Mouse (Mus musculus): Measurements from ENCODE around the gene Rbfox3.
A peak's percentile ranks its signal among the peaks of the same experiment; 100 is the strongest.

Gene Rbfox3

DNA sequence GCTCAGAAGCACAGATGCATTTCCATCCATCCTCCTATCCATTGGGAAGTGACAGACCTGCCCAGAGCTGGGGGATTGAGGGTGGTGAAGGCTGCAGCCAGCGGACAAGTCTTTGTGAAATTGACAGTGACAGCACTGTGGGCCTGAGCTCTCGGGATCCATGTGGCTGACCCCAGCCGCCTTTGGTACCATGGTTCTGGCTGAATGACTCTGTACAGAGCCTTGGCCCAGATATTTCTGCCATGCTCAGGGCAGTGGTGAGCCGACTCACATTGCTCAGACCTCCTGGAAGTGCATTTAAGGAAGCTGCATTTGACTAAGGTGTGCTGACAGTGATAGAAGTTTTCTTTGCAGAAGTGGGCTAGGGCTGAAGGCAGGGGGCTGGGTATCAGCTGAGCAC is 144.0 kb downstream of the Rbfox3 start:
- DNase-seq (ENCODE audit: low read depth, low spot score), result no peak

DNA sequence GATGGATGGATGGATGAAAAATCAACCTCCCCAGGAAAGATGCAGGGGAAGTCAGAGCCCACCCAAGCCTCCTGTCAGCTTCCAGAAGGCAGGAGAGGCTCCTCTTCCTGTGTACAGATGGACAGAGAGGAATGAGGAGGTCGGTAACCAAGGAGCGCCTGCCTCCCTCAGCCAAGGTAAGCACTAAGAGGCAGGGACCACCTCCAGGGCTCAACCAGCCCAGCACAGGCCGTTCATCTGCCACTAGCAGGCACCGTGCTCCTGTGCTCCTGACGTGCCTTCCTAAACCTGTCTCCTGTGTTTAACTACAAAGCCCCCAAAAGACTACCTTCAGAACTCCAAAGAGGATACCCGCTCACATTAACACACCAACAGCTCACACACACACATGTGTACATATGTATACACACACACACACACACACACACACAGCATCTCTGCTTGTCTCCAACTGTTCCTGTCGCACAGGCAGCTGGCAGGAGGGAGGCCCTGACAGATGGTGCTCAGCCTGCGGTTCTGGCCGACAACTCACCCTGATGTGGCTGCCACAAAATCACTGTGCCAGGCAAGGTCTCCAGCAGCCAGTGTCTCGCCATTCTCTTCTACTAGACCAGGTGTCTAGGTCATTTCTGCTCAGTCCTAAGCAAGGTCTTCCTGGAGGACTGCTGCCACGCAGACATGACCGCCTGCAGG is 151.0 kb downstream of the Rbfox3 start:
- no peak for DNase-seq (ENCODE audit: low read depth, low spot score)

DNA sequence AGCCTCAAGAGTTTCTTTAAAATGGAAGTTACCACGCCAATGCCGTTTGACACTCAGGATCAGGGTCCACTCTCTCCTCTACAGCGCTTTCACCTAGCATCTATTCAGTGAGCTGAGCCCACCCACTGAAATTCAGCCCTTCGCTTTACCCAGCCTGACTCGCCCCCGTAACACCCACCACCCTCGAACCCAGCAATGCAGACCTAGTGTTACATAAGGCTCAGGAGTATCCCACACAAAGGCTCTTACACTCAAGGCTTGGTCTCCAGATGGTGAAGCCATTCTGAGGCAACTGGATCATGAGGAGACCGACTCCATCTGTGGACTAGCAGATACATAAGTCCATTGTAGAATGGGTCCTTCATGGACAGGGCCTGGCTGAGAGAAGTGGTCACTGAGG is 152.2 kb downstream of the Rbfox3 start:
- DNase-seq (ENCODE audit: low read depth, low spot score), result no peak

DNA sequence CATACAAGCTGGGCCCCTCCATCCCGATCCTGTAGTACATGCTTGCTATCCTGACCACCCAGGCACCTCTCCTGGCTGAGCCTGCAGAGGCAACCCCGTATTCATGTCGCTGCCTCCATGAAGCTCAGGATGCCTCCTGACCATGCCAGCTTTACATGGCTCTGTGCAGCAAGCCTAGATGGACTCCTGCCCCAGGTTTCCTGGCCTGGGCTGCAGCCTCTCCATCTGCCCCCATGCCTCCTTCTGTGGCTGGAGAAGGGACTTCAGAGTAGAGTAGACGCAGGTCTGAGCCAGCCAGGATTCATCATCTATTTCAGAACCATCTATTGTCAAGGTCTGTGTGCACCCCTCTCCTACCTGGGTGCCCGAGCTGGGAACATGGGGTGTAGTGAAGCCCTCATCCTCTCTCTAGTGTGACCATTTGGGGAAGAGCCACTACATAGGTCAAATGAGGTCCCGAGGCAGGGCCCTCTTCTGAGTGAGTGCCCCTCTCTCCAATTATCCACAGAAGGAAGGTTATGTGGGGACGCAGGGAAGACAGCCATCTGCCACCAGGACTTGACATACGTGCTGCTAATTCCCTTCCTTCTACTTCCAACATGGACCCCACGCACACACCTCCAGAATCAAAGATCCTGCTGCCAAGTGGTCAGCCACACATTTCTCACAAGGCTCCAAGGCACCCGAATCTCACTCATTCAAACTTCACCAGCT is 153.0 kb downstream of the Rbfox3 start:
- no peak for DNase-seq (ENCODE audit: low read depth, low spot score)

DNA sequence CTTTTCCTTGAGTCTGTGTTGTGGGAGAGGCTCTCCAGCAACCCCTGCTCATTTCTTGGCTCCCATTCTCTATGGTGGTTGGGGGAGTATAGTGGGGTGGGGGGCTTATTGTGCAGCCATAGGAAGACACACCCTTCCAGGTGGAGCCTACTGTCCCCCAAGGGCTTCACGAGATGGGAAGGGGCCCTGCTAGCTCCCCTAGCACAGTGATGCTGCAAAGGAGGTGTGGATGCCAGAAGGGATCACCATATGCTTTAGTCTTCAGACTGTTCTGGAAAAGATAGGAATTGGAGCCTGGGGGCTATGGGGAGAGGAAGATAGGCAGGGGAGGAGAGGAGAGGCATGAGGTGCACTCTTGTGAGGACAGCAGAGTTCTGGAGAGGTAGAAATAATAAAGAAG is 153.9 kb downstream of the Rbfox3 start:
- DNase-seq (ENCODE audit: low read depth, low spot score), result no peak

DNA sequence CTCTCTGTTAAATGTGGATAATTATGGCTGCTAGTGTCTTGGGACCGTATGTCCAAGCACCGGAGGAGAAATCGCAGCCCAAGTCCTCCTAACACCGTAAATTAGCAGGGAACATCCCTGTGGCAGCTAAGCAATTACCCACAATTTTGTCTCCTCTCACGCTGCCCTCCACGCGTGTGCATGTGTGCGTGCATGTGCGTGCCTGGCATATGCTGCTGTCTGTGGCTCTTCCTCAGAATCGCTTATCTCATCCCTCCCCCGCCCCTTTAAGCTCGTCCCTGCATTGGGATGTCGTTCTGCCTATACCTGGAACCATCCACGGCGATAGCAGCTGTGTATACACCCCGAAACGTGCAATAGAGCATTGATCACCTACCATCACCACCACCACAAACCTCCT is 156.4 kb downstream of the Rbfox3 start:
- no peak for DNase-seq (ENCODE audit: low read depth, low spot score)

DNA sequence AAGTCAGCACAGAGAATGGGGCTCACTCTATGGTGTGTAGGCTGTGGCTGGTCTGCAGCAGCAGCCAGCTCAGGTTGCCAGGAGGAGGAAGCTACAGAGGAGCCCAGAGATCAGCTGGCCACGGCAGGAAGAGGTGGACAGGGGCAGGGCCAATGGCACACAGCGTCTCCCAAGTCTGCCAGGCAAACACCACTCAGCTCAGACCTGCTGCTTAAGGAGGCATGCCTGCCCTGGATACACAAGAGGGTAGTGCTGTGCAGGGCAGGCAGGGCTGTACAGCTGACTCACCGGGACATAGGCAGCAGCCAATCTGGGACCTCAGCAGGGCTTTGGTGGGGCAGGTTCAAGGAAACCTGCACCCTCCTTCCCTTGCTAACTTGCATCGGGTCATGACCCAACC is 156.9 kb downstream of the Rbfox3 start:
- DNase-seq (ENCODE audit: low read depth, low spot score), result no peak

DNA sequence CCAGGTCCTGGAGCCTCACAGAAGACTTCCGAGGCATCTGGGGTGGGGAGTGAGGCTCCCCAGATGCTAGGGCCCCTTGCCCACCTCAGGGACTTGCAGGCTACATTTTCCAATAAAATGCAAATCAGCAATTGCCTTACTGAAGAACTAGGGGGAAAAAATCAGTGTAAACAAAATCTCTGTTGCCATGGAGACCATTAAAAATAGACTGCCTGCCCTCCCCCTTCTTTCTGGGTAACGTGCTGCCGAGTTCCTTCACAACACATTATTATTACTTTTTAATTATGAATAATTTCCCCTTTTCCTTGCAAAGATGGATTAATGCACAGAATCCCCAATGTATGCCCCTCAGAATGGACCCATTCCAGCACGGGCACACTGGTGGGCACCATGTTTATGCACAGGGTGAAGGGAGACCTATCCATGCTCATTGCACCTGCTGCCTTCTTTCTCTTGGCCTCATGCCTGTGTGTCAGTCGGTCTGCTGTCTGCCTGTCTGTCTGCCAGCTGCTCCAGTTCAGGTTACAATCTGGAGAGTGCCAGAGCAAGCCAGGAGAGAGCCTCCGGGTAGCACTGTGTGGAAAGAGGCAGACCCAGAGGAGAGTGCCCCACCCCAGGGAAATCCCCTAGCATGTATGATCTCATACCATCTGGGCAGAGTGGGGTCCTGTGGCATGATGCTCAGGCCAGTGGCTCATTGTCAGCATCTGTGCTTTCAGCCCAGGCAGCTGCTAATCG is 159.3 kb downstream of the Rbfox3 start:
- DNase-seq (ENCODE audit: low read depth, low spot score), result no peak

DNA sequence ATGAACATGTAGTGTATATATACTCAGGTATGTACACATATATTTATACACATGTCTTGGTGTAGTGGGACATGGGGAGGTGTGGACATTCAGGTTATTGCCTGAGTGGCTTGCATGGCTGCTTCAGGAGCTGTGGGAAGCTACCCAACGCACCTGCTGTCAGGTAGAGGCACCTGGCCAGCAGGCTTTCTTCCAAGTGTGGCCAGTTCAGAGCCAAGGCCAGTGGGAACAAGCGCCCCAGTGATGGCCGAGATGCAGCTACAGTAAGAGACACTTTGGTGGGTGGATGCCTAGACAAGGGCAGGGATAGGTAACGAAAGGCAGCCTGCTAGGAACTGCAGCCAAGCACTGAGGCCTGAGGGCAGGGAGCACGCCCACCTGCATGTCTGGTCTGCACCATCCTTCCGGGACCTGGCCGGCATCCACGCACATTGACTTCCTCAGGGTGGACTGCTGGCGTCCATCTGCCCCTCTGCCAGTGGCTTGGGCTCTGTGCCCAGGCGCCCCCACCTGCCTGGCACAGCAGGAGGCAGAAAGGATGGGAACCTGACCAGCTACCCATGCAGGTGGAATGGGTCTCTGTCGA is 160.6 kb downstream of the Rbfox3 start:
- DNase-seq (ENCODE audit: low read depth, low spot score), result no peak

DNA sequence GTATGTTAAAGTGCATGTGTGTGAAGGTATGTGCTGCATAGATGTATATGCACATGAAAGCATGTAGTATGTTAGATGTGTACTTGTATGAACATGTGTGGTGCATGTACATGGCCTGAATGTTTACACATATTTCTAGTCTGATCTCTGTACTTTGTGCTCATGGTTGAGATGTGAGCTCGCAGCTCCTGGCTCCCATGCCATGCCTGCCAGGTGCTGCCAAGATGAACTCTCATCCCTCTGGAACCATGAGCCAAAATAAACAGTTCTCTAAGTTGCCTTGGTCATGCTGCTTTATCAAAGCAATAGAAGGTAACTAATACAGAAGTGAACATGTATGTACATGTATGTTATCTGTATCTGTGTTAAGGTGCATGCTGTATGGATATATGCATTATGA is 161.9 kb downstream of the Rbfox3 start:
- no peak for DNase-seq (ENCODE audit: low read depth, low spot score)

DNA sequence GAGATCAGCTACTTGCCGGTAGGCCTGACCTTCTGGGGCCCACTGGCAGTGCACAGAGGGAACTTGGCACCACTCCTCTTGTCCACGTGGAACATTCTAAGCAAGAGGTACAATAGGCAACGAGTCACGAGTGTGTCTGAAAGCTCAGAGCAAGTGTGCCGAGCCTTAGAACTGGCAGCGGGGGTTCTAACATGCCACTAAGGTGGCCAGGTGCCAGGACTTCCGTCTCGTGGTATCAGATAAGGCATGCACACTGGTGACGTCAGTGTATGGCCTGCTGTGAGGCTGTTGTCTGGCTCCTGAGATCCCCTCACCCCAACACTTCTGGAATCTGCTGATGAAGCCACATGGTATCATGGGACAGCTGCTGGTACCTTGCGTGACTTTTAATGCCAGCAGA is 162.8 kb downstream of the Rbfox3 start:
- no peak for DNase-seq (ENCODE audit: low read depth, low spot score)

DNA sequence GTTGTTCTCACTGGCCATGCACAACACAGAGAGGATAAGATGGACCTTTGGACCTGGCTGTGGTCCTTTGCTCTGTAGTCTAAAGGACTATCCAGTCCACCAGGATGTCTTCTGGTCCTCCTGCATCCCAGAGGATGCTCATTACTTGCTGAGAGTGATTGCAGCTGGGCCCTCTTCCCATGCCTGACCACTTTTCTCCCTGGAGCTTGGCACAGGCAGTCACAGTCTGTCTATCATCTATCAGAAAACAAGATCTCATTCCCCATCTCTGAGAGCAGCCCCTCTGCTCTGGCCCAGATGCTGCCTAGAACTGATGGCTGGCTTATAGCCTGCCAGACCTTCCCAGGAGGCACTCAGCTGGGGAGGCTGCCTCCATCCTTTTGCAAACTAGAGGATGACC is 166.1 kb downstream of the Rbfox3 start:
- no peak for DNase-seq (ENCODE audit: low read depth, low spot score)

DNA sequence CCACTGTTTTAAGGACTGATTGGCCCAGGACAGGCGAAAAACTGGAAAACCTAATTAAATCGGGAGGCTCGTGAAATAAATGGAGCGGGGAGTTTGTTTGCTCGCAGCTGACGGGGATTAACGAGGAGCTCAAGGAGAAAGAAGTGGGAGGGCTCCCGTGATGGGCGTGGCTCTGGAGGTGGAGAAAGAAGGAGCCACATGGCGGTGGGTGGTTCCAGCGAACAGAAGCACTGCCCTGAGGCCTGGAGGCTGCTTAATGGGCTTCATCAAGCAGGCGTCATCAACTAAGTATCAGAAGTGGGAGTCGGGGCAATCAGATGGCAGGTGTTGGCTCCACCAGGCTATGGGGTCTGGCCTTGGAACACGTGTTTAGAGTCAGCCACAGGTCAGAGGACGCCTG is 166.6 kb downstream of the Rbfox3 start:
- DNase-seq (ENCODE audit: low read depth, low spot score), result peak; percentile 82

DNA sequence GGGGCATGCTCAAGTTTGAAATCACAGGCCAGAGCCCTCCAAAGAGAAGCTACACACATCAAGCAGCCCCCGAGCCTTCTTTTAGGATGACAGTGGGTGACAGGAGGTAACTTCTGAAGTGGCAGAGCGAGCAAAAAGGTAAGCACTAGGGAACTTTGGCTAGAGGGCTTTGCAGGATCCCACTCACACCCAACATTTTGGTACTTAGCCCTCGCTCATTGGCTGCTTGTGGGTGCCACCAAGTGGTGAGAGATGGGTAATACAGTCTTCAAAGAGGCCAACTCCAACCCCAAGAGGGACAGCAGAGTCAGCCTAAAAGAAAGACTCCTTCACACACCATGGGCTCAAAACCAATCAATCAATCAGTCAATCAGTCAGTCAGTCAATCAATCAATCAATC is 168.6 kb downstream of the Rbfox3 start:
- no peak for DNase-seq (ENCODE audit: low read depth, low spot score)

DNA sequence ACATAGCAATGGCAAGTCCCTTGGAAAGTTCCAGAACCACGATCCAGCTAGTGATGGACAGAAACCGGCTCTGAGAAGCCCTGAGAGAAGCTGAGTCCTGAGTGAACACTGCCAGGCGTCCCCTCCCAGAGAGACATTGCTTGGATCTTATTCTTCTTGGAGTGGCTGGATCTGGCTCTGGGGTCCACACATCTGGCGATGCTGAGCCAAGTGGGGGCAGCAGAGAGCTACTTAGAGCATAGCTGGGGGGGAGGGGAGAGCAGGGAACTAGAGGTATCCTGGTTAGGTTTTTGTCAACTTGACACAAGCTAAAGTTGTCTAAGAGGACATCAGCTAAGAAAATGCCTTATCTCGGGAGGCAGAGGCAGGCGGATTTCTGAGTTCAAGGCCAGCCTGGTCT is 170.1 kb downstream of the Rbfox3 start:
- no peak for DNase-seq (ENCODE audit: low read depth, low spot score)

DNA sequence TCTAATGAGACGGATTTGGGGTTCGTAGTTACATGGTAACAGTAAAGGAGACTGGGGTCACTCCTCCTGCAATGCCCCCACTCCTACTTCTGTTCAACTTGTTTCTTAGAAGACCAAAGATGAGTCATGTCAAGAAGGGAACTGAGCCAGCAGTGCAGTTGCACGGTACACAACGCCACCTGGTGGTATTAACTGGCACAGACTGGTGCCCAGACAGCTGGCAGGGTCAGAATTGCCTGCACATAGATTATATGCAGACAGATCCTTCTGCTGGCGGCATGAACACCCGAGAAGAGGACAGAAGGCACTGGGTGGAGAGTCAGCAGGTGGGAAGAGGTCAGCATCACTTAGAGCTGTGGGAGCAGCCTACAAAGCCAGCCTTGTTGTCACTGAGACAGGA is 171.4 kb downstream of the Rbfox3 start:
- peak; percentile 65 for DNase-seq (ENCODE audit: low read depth, low spot score)

DNA sequence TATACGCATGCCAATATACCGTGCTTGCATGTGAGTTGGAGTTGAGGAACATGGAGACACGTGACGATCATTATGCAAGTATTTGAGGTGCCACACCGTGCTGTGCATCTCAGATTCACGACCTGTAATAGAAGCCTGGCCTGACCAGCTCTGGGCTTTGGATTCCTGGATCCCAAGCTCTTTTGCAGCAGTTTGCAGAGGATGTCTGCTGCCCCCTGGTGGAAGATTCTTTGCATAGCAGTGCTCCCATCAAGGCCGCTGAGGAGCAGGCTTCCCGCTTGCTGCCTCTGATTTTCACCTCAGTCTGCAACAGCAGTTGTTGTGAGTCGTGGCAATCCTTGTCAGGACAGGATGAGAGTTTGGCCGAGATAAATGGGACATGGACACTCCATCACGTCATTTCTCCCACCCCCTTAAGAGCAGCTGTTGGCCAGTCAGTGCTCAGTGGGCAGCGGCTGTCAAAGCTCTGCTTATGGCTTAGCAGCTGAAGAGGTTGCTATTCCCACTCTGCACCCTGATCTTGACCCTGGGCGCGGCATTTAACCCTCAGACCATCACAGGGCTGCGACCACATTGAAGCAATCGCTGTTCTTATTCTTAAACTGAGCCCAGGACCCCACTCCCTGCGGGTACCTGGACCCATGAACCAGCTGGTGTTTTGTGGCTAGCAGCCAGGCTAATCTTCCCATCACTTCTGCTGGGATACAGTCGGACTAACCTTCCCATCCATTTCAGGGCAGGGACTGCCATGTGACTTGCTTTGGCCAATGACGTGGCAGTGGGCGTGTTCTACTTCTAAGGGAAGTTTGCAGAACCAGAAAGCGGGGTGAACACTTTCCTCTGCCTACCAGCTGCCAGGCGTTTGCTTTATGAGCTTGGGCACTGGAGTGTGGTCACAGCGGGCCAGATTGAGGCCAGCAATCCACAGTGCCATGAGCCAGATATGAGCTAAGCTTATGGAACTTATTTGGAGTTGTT is 172.3 kb downstream of the Rbfox3 start:
- DNase-seq (ENCODE audit: low read depth, low spot score), result peak; percentile 85

DNA sequence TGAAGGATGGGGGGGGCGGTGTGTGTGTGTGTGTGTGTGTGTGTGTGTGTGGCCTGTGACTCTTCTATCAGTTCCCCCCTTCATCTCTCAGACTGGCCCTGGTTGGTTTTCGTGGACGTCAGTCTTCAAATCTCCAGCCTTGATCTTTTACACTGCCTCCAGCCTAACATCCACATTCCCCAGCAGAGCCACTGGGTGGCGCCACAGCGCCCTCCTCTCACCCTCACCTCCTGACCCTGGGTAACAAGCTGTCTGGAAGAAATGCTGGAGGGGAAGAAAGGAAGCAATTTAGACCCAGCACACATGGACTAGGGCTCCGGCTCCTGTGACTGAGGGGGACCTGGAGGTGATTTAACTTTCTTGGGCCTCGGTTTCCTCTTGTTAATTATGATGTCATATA is 173.1 kb downstream of the Rbfox3 start:
- DNase-seq (ENCODE audit: low read depth, low spot score), result no peak

DNA sequence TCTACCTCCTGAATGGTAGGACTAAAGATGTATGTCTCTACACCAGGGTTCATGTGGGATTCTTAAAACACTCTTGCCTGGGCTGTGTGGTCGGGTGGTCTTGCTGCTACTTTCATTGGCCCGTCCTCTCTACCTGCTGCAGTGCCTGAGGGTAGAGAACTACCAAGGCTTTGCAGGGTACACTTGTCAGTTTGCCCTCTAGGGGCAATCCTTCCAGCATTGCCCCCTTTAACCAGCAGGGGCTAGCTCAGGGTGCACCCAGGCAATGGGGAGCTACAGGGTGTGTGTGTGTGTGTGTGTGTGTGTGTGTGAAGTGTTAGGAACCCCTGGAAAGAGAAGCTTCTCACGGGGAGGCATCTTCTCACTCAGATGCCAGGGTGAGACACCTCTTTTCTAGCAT is 173.6 kb downstream of the Rbfox3 start:
- no peak for DNase-seq (ENCODE audit: low read depth, low spot score)

DNA sequence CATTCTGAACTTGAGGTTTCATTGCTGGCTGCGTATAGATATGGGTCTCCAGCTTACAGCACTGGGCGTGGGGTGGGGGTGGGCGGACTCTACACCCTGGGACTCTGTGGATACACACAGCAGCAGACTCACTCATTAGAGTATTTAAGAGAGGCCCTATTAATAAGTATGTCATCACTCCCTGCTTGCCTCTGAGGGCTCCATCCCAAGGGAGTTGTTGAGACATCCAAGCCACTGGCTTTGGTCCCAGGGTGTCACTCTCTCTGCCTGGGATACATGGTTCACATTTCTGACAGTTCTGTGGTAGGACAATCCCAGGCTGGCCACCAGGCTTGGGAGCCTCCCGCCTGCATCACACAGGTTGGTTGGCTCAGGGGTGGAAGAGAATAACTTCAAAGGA is 174.4 kb downstream of the Rbfox3 start:
- no peak for DNase-seq (ENCODE audit: low read depth, low spot score)

DNA sequence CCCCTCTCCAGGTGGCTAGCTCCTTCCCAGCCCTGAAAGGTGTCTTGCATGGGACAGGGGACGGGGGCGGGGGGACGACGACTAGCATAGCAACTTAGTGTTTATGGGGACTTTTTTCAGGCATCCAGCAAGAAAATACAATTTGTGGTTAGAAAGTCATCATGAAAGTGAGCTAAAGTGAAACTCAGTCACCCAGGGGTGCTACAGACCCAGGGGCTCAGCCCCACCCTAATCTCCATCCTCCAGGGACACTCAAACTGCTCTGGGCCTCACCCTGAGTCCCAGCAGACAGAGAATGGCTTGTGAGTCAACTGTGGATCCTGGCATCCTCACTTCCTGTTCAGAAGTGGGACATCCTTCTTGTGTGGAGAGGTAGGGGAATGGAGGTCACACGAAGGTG is 179.7 kb downstream of the Rbfox3 start:
- DNase-seq (ENCODE audit: low read depth, low spot score), result no peak
